Mouse (Mus musculus) layer of hippocampus, adult 2 months (tissue): ENCODE data around the gene Cpsf2. TPM values are rescaled to one million over a fixed set of nuclear protein-coding genes. Genes with fewer than 3 reads are reported as not detected.
"Not testable (repeated sequence)": the region's sequence is repeated elsewhere in the genome, so short reads cannot be mapped to it uniquely, and the experiment has no call there.

ENCODE experiments used
- DNase-seq, 2 experiments: peaks; one replicate each; pipeline ENCODE4 v3.0.0; 2022; ENCODE audit warnings: low spot score in 2 of 2
- H3K27ac ChIP-seq: fragments of 200-600 bp; 2 replicates; pipeline ENCODE4 v1.8.1; 2022
- H3K4me3 ChIP-seq: fragments of 200-600 bp; 2 replicates; pipeline ENCODE4 v1.8.1; 2022; ENCODE audit warnings: mild to moderate bottlenecking
- CTCF ChIP-seq: fragments of 200-600 bp; conservative IDR thresholded peaks from 2 replicates; pipeline ENCODE4 v1.8.1; 2022; ENCODE audit warnings: antibody characterized with exemption, mild to moderate bottlenecking, moderate library complexity
- long read RNA-seq, 2 experiments: library from polyadenylated mRNA; stranded (forward); transcript quantifications; one replicate each; pipeline ENCODE4 v2.0.0; 2021; ENCODE audit warnings: borderline mapping rate in 2 of 2
- total RNA-seq, 2 experiments: library from RNA; stranded (reverse); gene quantifications; 2 replicates each; pipeline ENCODE4 v1.2.3; 2021

Gene Cpsf2
- total RNA-seq: 10 to 100 TPM; 26.3 to 27.4 TPM
- long read RNA-seq, experiment 1, full-length matches to known transcripts: 24 of 30 reads
- long read RNA-seq, experiment 1, partial matches to known transcripts: 3 of 30 reads
- long read RNA-seq, experiment 1, other reads (novel, unspliced or antisense): 3 of 30 reads
- long read RNA-seq, experiment 2, full-length matches to known transcripts: 30 of 44 reads
- long read RNA-seq, experiment 2, partial matches to known transcripts: 6 of 44 reads
- long read RNA-seq, experiment 2, other reads (novel, unspliced or antisense): 8 of 44 reads

GRCm38 (mm10) chr12:101975601-101976571 lies at the start of gene Cpsf2:
Gene Cpsf2, plus strand, starts transcription at chr12:101975988.
- 0 out of 2 replicates have a peak, but pooled peaks have one; percentile 19 for TF ChIP-seq CTCF
- DNase-seq: peak; percentile 71 to 72
- Histone ChIP-seq H3K4me3 (peak within 1 kb of the TSS; percentile 94), H3K27ac (peak within 1 kb of the TSS; percentile 100)

- Histone ChIP-seq H3K27ac (no peak overlapping the region), H3K4me3 (no peak overlapping the region)
- DNase-seq: no peak
- no peak for TF ChIP-seq CTCF
Observed at GRCm38 (mm10) chr12:101928423-101928822, 47.4 kb upstream of the Cpsf2 start.

GRCm38 (mm10) chr12:101935223-101935622 lies 40.6 kb upstream of the Cpsf2 start:
- peak in 1 of 2 experiments; percentile 16 for DNase-seq
- TF ChIP-seq CTCF: no peak
- H3K27ac ChIP-seq: no peak overlapping the region
- H3K4me3 ChIP-seq: no peak overlapping the region

GRCm38 (mm10) chr12:101937572-101937971 lies 38.2 kb upstream of the Cpsf2 start:
- TF ChIP-seq CTCF: peak; percentile 57
- Histone ChIP-seq H3K4me3 (no peak overlapping the region), H3K27ac (no peak overlapping the region)
- no peak for DNase-seq

GRCm38 (mm10) chr12:101947986-101948385 lies 27.8 kb upstream of the Cpsf2 start:
- H3K27ac ChIP-seq: peak overlapping the region; percentile 36; the same call in 1 of the 2 replicates
- no peak for TF ChIP-seq CTCF
- no peak for DNase-seq
- no peak overlapping the region for H3K4me3 ChIP-seq

- Histone ChIP-seq H3K27ac (no peak overlapping the region), H3K4me3 (no peak overlapping the region)
- no peak for TF ChIP-seq CTCF
- DNase-seq: no peak
Observed at GRCm38 (mm10) chr12:101948801-101949200, 27.0 kb upstream of the Cpsf2 start.

- not testable (repeated sequence) for H3K27ac ChIP-seq, H3K4me3 ChIP-seq, DNase-seq
Observed at GRCm38 (mm10) chr12:101955821-101956220, 20.0 kb upstream of the Cpsf2 start.

- no peak for TF ChIP-seq CTCF
- peak overlapping the region; percentile 89 for H3K4me3 ChIP-seq
- H3K27ac ChIP-seq: peak overlapping the region; percentile 92
- DNase-seq: no peak
Observed at GRCm38 (mm10) chr12:101957079-101957941, 18.5 kb upstream of the Cpsf2 start.

- TF ChIP-seq CTCF: peak; percentile 75
- DNase-seq: peak; percentile 97 to 98
- Histone ChIP-seq H3K27ac (peak within 1 kb of the TSS; percentile 92), H3K4me3 (peak within 1 kb of the TSS; percentile 89)
Observed at GRCm38 (mm10) chr12:101957942-101958544, 17.7 kb upstream of the Cpsf2 start, which contains the start of gene Atxn3. Gene Atxn3, minus strand, starts transcription at chr12:101958246.

GRCm38 (mm10) chr12:101958556-101958955 lies 17.2 kb upstream of the Cpsf2 start:
- TF ChIP-seq CTCF: no peak
- Histone ChIP-seq H3K27ac (peak overlapping the region; percentile 49; the same call in 1 of the 2 replicates), H3K4me3 (peak overlapping the region; percentile 89)
- no peak for DNase-seq

- 0 out of 2 replicates have a peak overlapping the region, but pooled peaks have one; percentile 49 for H3K27ac ChIP-seq
- DNase-seq, H3K4me3 ChIP-seq: not testable (repeated sequence)
Observed at GRCm38 (mm10) chr12:101958960-101959780, 16.6 kb upstream of the Cpsf2 start.
